Mouse (Mus musculus) testis, adult 2 months (tissue): Measurements from ENCODE around the gene Nlrc3. TPM values are rescaled to one million over a fixed set of nuclear protein-coding genes. Genes with fewer than 3 reads are reported as not detected.
"Not testable (repeated sequence)": the region's sequence is repeated elsewhere in the genome, so short reads cannot be mapped to it uniquely, and the experiment has no call there.

Experiments used
- H3K27ac ChIP-seq: fragments of 200-500 bp; 2 replicates; pipeline ENCODE4 v1.5.1; 2012; ENCODE audit warnings: low read depth, low read length; ENCODE audit not compliant: control insufficient read depth, insufficient read depth
- H3K27me3 ChIP-seq: fragments of 200-500 bp; 2 replicates; pipeline ENCODE4 v1.6.1; 2012; ENCODE audit warnings: mild to moderate bottlenecking, low read length, moderate library complexity; ENCODE audit not compliant: control insufficient read depth, insufficient read depth
- H3K36me3 ChIP-seq: fragments of 200-500 bp; 2 replicates; pipeline ENCODE4 v1.6.1; 2012; ENCODE audit warnings: mild to moderate bottlenecking, low read length; ENCODE audit not compliant: control insufficient read depth, insufficient read depth
- H3K4me1 ChIP-seq: fragments of 200-500 bp; 2 replicates; pipeline ENCODE4 v1.6.1; 2012; ENCODE audit warnings: low read length; ENCODE audit not compliant: control insufficient read depth, insufficient read depth
- H3K4me3 ChIP-seq: fragments of 200-500 bp; 2 replicates; pipeline ENCODE4 v1.5.1; 2012; ENCODE audit warnings: low read depth, mild to moderate bottlenecking, low read length, moderate library complexity, mixed read lengths; ENCODE audit not compliant: control insufficient read depth
- CTCF ChIP-seq: fragments of 200-500 bp; IDR thresholded peaks from 2 replicates; pipeline ENCODE4 v1.5.1; 2012; ENCODE audit warnings: low read depth, mild to moderate bottlenecking, inconsistent platforms, low read length, moderate library complexity; ENCODE audit not compliant: control insufficient read depth, insufficient read depth, insufficient replicate concordance
- POLR2A ChIP-seq: fragments of 200-500 bp; IDR thresholded peaks from 2 replicates; pipeline ENCODE4 v1.6.1; 2012; ENCODE audit warnings: low read depth, mild to moderate bottlenecking, inconsistent platforms, low read length, moderate library complexity; ENCODE audit not compliant: control insufficient read depth
- polyA plus RNA-seq: library from polyadenylated mRNA; depleted of rRNA; stranded (reverse); fragments of >200 nt; gene quantifications from 2 replicates; pipeline ENCODE4 v1.2.3, GENCODE M21; 2012

The Nlrc3 gene
- polyA plus RNA-seq, 1 experiment: 0.80 TPM

DNA sequence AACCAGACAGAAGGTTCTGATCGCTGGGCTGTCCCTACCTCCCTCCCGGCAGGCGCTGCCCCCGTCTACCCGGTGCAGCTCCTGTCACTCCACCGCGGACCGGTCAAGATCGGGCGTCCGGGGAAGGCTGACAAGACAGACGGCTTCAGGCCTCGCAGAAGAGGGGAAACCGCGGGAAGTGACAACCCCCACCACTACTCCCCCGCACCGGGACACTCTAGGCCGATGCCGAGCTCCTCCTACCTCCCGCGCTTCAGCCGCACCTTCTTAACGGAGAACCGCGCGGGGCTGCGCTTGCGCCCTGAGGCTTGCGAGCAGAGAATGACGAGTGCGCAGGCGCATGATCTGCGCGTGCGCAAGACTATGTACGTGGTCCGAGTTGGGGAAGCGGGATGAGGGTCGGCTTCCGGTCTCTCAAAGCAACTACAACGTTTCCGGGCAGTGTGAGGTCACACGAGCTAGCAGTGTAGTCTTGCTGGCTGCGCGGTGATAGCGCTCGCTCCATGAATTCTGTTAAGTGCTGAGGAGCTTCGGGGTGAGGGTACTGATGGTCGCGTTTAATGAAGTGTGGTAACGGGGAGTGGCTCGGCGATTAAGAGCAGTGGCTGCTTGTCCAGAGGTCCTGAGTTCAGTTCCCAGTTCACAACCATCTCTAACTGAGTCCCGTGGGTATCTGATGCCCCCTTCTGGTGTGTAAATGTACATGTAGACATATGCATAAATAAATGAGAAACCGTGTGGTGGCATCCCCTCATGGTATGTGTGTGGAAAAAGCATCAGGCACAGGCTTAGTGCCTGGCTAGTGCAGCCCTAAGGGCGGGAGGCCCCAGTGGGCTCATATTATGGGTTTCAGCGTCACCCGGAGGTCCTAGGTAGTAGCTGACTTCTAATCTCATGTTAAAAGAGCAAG, 27.3 kb upstream of the Nlrc3 start, which contains the start of gene Slx4:
TSS of gene Slx4 (minus strand) at position 282 of the 910 bp plus-strand sequence.
- H3K27ac ChIP-seq: peak within 1 kb of the TSS; percentile 93
- no peak; the same call in 1 of the 2 replicates for TF ChIP-seq CTCF
- peak; percentile 96 for TF ChIP-seq POLR2A
- 0 out of 2 replicates have a peak, but pooled peaks cover 2% of the 10 kb centered on the region for H3K4me1 ChIP-seq
- no peaks in the 10 kb centered on the region for H3K27me3 ChIP-seq
- peak within 1 kb of the TSS; percentile 94 for H3K4me3 ChIP-seq
- H3K36me3 ChIP-seq: peaks cover 2% of the 10 kb centered on the region

GRCm38 (mm10) chr16:3988410-3988809, 12.0 kb upstream of the Nlrc3 start:
- Histone ChIP-seq H3K4me3 (no peak overlapping the region), H3K27ac (no peak overlapping the region), H3K36me3 (peaks cover 5% of the 10 kb centered on the region), H3K27me3 (no peaks in the 10 kb centered on the region), H3K4me1 (no peaks in the 10 kb centered on the region)
- no peak for TF ChIP-seq CTCF
- no peak for TF ChIP-seq POLR2A

DNA sequence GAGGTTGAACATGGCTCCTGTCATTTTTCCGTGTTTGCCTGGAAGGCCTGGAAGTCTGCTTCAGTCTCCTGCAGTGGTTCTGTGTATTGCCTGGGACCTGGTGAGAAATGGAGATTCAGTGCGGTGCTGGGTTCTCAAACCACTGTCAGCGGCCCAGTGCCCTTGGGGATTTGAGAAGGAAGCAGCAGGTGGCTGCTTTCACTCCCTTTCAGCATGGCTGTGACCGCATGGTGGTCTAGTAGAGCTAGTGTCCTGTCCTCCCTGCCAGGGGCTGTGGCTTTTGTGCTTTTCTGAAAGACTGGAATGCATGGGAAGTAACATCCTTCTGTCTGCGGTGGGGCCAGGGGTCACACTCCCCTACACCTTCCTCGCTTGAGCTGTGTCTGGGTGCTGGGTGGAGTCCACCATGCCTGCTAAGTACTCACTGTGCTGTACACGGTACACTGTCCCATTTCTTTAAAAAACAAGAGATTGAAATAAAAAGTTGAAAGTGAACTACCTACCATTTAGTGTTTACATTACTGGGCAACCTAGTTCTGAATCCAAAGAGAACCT, 6.8 kb upstream of the Nlrc3 start:
- Histone ChIP-seq H3K4me3 (no peak overlapping the region), H3K4me1 (no peaks in the 10 kb centered on the region), H3K27ac (no peak overlapping the region), H3K36me3 (peaks cover 3% of the 10 kb centered on the region), H3K27me3 (no peaks in the 10 kb centered on the region)
- TF ChIP-seq CTCF (no peak), POLR2A (no peak)

- Histone ChIP-seq H3K27ac (no peak overlapping the region), H3K4me1 (no peaks in the 10 kb centered on the region), H3K4me3 (no peak overlapping the region), H3K27me3 (no peaks in the 10 kb centered on the region), H3K36me3 (peaks cover 3% of the 10 kb centered on the region)
- no peak for TF ChIP-seq POLR2A
- TF ChIP-seq CTCF: no peak
Measured at GRCm38 (mm10) chr16:3982173-3982572, 5.7 kb upstream of the Nlrc3 start.

GRCm38 (mm10) chr16:3976712-3977111, 280 bp upstream of the Nlrc3 start:
- H3K27me3 ChIP-seq: no peaks in the 10 kb centered on the region
- peaks cover 2% of the 10 kb centered on the region for H3K36me3 ChIP-seq
- no peak overlapping the region for H3K27ac ChIP-seq
- no peak overlapping the region for H3K4me3 ChIP-seq
- peaks cover 3% of the 10 kb centered on the region; the same call in 1 of the 2 replicates for H3K4me1 ChIP-seq
- TF ChIP-seq CTCF (no peak), POLR2A (no peak)

DNA sequence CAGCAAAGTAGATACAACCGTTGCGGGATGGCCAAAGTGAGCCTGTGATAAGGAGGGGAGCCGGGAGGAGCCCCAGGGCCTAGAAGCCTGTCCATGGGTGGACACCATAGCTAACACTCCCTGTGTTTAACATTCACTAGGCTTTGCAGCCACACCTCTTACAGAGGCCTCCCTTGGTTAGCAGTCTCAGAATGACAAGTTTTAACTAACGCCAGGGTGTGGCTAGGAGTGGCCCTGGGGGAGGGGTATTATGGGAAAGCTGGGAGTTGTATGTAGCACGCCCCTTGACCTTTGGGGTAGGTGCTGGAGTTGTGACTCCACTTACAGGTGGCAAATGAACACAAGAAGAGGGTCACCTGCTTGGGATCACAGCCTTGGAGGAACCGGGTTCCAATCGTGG, 774 bp downstream of the Nlrc3 start:
- Histone ChIP-seq H3K4me1 (peaks cover 3% of the 10 kb centered on the region; the same call in 1 of the 2 replicates), H3K4me3 (no peak overlapping the region), H3K27me3 (no peaks in the 10 kb centered on the region), H3K36me3 (peaks cover 2% of the 10 kb centered on the region), H3K27ac (no peak overlapping the region)
- TF ChIP-seq CTCF (no peak), POLR2A (no peak)

DNA sequence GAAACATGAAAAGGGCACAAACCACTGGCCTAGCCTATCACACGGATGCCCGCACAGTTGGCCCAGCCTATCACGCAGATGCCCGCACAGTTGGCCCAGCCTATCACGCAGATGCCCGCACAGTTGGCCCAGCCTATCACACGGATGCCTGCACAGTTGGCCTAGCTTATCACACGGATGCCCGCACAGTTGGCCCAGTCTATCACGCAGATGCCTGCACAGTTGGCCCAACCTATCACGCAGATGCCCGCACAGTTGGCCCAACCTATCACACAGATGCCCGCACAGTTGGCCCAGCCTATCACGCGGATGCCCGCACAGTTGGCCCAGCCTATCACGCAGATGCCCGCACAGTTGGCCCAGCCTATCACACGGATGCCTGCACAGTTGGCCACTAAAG, 2.0 kb downstream of the Nlrc3 start:
- H3K4me1 ChIP-seq, H3K27ac ChIP-seq, H3K36me3 ChIP-seq, H3K27me3 ChIP-seq, H3K4me3 ChIP-seq: not testable (repeated sequence)

DNA sequence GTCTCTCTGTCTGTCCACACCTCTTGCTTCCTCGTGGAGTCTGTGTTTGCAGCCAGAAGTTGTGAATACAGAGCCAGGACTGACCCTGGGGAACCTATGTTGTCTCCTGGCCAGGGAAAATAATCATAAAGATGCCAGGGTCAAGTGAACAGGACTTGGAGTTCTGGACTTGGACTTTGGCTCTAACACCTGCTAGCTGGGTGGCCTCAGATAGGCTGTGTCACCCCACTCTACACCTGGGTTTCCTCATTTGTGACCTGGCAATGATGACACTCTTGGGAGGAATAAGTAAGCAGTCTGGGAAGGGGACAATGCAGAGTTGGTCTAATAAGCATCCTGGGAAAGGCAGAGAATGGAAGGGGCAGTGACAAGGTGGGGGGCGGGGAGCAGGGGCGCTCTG, 10.9 kb downstream of the Nlrc3 start:
- Histone ChIP-seq H3K4me3 (no peak overlapping the region), H3K27ac (no peak overlapping the region), H3K36me3 (no peaks in the 10 kb centered on the region), H3K4me1 (no peaks in the 10 kb centered on the region), H3K27me3 (no peaks in the 10 kb centered on the region)
- TF ChIP-seq POLR2A (no peak), CTCF (no peak)
